Mouse (Mus musculus) kidney, embryonic 14.5 days (tissue): ENCODE data around the gene Ints6l. TPM values are rescaled to one million over a fixed set of nuclear protein-coding genes. Genes with fewer than 3 reads are reported as not detected.

Source experiments
- ATAC-seq: fragments of 200-750 bp; cut with Nextera tagmentation; 2 replicates; pipeline ENCODE4 v1.8.0; 2017; ENCODE audit warnings: moderate number of reproducible peaks, mild to moderate bottlenecking, moderate TSS enrichment, moderate library complexity; ENCODE audit not compliant: low FRiP score, low TSS enrichment
- H3K27ac ChIP-seq: fragments of 300-500 bp; sonication (generic); 2 replicates; pipeline ENCODE4 v1.5.1; 2014; ENCODE audit warnings: low read depth, mild to moderate bottlenecking, low read length, moderate library complexity, mixed read lengths
- H3K27me3 ChIP-seq: fragments of 300-500 bp; sonication (generic); 2 replicates; pipeline ENCODE4 v1.6.1; 2014; ENCODE audit warnings: mild to moderate bottlenecking, low read length; ENCODE audit not compliant: control insufficient read depth, insufficient read depth
- H3K36me3 ChIP-seq: fragments of 300-500 bp; sonication (generic); 2 replicates; pipeline ENCODE4 v1.6.1; 2014; ENCODE audit warnings: low read length, mixed read lengths; ENCODE audit not compliant: control insufficient read depth, insufficient read depth
- H3K4me1 ChIP-seq: fragments of 300-500 bp; sonication (generic); 2 replicates; pipeline ENCODE4 v1.6.1; 2014; ENCODE audit warnings: low read length, mixed read lengths; ENCODE audit not compliant: control insufficient read depth, insufficient read depth
- H3K4me2 ChIP-seq: fragments of 300-500 bp; sonication (generic); replicated peaks from 2 replicates; pipeline ENCODE4 v1.6.1; 2014; ENCODE audit warnings: low read depth, mild to moderate bottlenecking, low read length
- H3K4me3 ChIP-seq: fragments of 300-500 bp; sonication (generic); 2 replicates; pipeline ENCODE4 v1.5.1; 2014; ENCODE audit warnings: mild to moderate bottlenecking, low read length
- H3K9ac ChIP-seq: fragments of 300-500 bp; sonication (generic); 2 replicates; pipeline ENCODE4 v1.6.1; 2014; ENCODE audit warnings: low read depth, mild to moderate bottlenecking, low read length, moderate library complexity
- H3K9me3 ChIP-seq: fragments of 300-500 bp; sonication (generic); 2 replicates; pipeline ENCODE4 v1.6.1; 2016; ENCODE audit warnings: low read length; ENCODE audit not compliant: control insufficient read depth
- WGBS: fragments of 180-500 bp; shearing (Covaris S2); extraction: QIAGEN DNeasy Blood & Tissue Kit; methylation state at CpG from one replicate; pipeline ENCODE4 v1.1.7; 2014; 5-methylcytosine and 5-hydroxymethylcytosine counted together
- polyA plus RNA-seq: library from polyadenylated mRNA; unstranded; fragments of >200 nt; fragmentation: Nextera tagmentation; extraction: Ambion mirVana; gene quantifications from 2 replicates; pipeline ENCODE4 v1.2.1, GENCODE M21; 2014

The Ints6l gene
- polyA plus RNA-seq, result 25.6 and 28.8 TPM in 2 replicates

GRCm38 (mm10) chrX:56454671-56455371 lies at the start of gene Ints6l:
TSS of gene Ints6l (plus strand) at chrX:56454857.
- H3K4me3 ChIP-seq, result peak within 1 kb of the TSS; percentile 60
- peak within 1 kb of the TSS; percentile 42 for H3K4me2 ChIP-seq
- peak within 1 kb of the TSS; percentile 92 for H3K27ac ChIP-seq
- no peaks in the 10 kb centered on the region for H3K27me3 ChIP-seq
- no peaks in the 10 kb centered on the region for H3K9me3 ChIP-seq
- no peaks in the 10 kb centered on the region for H3K36me3 ChIP-seq
- 34% methylated on average over 22 of the region's 22 CpGs for WGBS
- no peaks in the 10 kb centered on the region for H3K4me1 ChIP-seq
- peak within 1 kb of the TSS; percentile 77 for H3K9ac ChIP-seq
- ATAC-seq, result peak; percentile 86

GRCm38 (mm10) chrX:56405482-56405881 lies 49.2 kb upstream of the Ints6l start:
- Histone ChIP-seq H3K27me3 (no peaks in the 10 kb centered on the region), H3K9me3 (no peaks in the 10 kb centered on the region), H3K36me3 (no peaks in the 10 kb centered on the region), H3K4me2 (no peak overlapping the region), H3K27ac (no peak overlapping the region), H3K4me3 (no peak overlapping the region), H3K9ac (no peak overlapping the region), H3K4me1 (no peaks in the 10 kb centered on the region)
- WGBS, result 65% methylated on average over 1 of the region's 1 CpGs
- ATAC-seq, result no peak

- no peaks in the 10 kb centered on the region for H3K9me3 ChIP-seq
- no peak overlapping the region for H3K4me3 ChIP-seq
- 70% methylated on average over 5 of the region's 5 CpGs for WGBS
- no peak overlapping the region for H3K4me2 ChIP-seq
- H3K4me1 ChIP-seq, result no peaks in the 10 kb centered on the region
- H3K36me3 ChIP-seq, result no peaks in the 10 kb centered on the region
- H3K27ac ChIP-seq, result no peak overlapping the region
- H3K27me3 ChIP-seq, result no peaks in the 10 kb centered on the region
- no peak overlapping the region for H3K9ac ChIP-seq
- no peak for ATAC-seq
Observed at GRCm38 (mm10) chrX:56406128-56406527, 48.5 kb upstream of the Ints6l start.

GRCm38 (mm10) chrX:56416277-56416676 lies 38.4 kb upstream of the Ints6l start:
- no peak overlapping the region for H3K4me2 ChIP-seq
- no peak overlapping the region for H3K4me3 ChIP-seq
- no peaks in the 10 kb centered on the region for H3K4me1 ChIP-seq
- no peaks in the 10 kb centered on the region for H3K36me3 ChIP-seq
- no peaks in the 10 kb centered on the region for H3K27me3 ChIP-seq
- H3K27ac ChIP-seq, result no peak overlapping the region
- H3K9ac ChIP-seq, result no peak overlapping the region
- WGBS, result 62% methylated on average over 3 of the region's 3 CpGs
- no peaks in the 10 kb centered on the region for H3K9me3 ChIP-seq
- ATAC-seq, result no peak

- Histone ChIP-seq H3K4me2 (no peak overlapping the region), H3K9ac (no peak overlapping the region), H3K4me1 (no peaks in the 10 kb centered on the region), H3K9me3 (no peaks in the 10 kb centered on the region), H3K4me3 (no peak overlapping the region), H3K36me3 (no peaks in the 10 kb centered on the region), H3K27ac (no peak overlapping the region), H3K27me3 (no peaks in the 10 kb centered on the region)
- ATAC-seq, result no peak
- WGBS, result 77% methylated on average over 4 of the region's 4 CpGs
Observed at GRCm38 (mm10) chrX:56417541-56417940, 37.1 kb upstream of the Ints6l start.

- no peaks in the 10 kb centered on the region for H3K4me1 ChIP-seq
- no peaks in the 10 kb centered on the region for H3K36me3 ChIP-seq
- WGBS, result 39% methylated on average over 2 of the region's 2 CpGs
- no peak overlapping the region for H3K27ac ChIP-seq
- H3K4me3 ChIP-seq, result no peak overlapping the region
- H3K9ac ChIP-seq, result no peak overlapping the region
- H3K9me3 ChIP-seq, result no peaks in the 10 kb centered on the region
- H3K27me3 ChIP-seq, result no peaks in the 10 kb centered on the region
- H3K4me2 ChIP-seq, result no peak overlapping the region
- no peak for ATAC-seq
Observed at GRCm38 (mm10) chrX:56430601-56431000, 24.1 kb upstream of the Ints6l start.

GRCm38 (mm10) chrX:56435758-56436283 lies 18.8 kb upstream of the Ints6l start:
- WGBS, result 78% methylated on average over 7 of the region's 7 CpGs

GRCm38 (mm10) chrX:56446487-56447428 lies 7.9 kb upstream of the Ints6l start:
- Histone ChIP-seq H3K4me1 (no peaks in the 10 kb centered on the region), H3K27me3 (no peaks in the 10 kb centered on the region), H3K36me3 (no peaks in the 10 kb centered on the region), H3K4me2 (no peak overlapping the region), H3K27ac (no peak overlapping the region), H3K9ac (no peak overlapping the region), H3K4me3 (no peak overlapping the region), H3K9me3 (no peaks in the 10 kb centered on the region)
- no peak for ATAC-seq
- WGBS, result 83% methylated on average over 11 of the region's 11 CpGs

More at GRCm38 (mm10) chrX:56435758-56436283, 18.8 kb upstream of the Ints6l start:
- Histone ChIP-seq H3K36me3 (no peaks in the 10 kb centered on the region), H3K27ac (no peak overlapping the region), H3K27me3 (no peaks in the 10 kb centered on the region), H3K4me3 (no peak overlapping the region), H3K9ac (no peak overlapping the region), H3K9me3 (no peaks in the 10 kb centered on the region), H3K4me1 (no peaks in the 10 kb centered on the region), H3K4me2 (no peak overlapping the region)
- ATAC-seq, result no peak
